Mouse (Mus musculus) telencephalon, adult 2 months (tissue): ENCODE measurements at regions not wholly inside any gene's neighbourhood (a gene's known extent, or its start where the extent isn't known, plus 50 kb on each side); places are given as distances from the start of the nearest gene placed in this dataset.

Experiments used
- DNase-seq: peaks from one replicate; pipeline ENCODE4 v3.0.0-alpha.2; 2011; ENCODE audit warnings: low read depth, low spot score

GRCm38 (mm10) chr2:169450801-169451200 lies 136.7 kb downstream of the Gm11011 start:
- no peak for DNase-seq

DNA sequence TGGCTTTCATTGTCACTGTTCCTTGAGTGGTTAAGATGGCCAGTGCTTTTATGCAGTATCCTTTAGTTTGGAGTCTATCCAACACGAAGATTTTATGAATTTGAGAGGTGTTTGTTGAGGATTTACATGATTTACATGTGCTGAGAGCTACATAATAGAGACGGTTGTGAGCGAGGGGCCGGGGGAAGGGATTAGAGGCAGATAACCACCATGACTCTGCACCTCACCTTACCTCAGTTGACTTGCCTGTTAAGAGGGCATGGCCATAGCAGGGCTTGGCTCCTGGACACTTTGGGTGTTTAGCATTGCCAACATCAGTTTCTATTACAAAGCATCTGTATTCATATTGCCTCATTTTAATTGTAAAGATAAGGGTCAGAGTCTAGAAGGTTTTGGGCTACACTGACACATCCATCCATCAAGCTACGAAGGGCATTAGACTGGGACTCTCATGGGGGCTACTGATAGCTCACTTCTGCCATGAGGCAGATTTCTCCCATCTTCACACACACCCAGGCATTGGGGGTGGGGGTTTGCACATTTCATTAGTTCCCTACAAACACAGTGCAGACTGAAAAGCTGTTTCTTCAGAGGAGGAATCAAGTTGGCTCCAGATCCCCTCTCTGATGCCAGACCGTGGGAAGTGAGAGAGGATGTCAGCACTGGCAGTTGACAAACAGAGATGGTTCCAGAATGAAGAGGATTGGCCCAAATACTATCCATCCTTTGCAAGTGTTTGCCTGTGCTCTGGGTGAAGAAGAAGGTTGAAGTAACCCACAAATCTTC lies 139.9 kb downstream of the Gm11011 start:
- DNase-seq: peak; percentile 36

DNA sequence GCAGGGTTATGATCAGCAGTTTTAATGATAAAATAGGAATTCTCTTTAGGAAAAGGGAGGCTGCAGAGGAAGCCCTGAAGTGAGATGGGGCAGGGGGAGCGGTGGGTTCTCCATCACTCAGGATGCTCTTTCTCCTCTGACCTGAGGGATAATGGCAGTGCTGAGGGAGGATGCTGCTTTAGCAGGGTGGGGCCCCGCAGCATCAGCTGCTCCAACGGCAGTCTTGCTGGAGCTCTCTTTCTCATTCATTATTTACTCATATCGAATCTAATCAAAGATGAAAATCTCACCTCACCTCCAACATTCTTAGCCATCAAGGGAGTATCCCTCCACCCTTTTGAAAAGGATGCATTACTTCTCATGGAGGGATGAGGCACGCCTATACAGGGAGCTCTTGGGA lies 141.7 kb downstream of the Gm11011 start:
- no peak for DNase-seq

GRCm38 (mm10) chr2:169445371-169445770 lies 142.2 kb downstream of the Gm11011 start:
- DNase-seq: no peak

- no peak for DNase-seq
Measured at GRCm38 (mm10) chr2:169443271-169443670, 144.3 kb downstream of the Gm11011 start.

DNA sequence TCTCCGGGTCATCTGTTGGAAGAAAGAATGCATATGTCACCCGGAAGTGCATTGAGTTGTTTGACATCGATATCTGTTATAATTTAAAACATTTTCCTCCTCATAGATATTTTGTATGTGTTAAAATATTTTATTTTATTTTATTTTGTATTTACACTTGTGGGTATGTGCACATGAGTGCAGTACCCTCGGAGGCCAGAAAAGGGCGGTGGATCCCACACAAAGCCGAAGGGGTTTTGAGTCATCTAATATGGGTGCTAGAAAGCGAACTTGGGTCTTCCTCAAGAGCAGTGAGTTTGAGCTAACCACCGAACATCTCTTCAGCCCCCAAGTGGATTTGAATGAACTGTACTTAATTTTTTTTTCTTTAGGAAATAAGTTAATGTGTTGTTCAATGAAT lies 156.0 kb downstream of the Gm11011 start:
- DNase-seq: no peak

DNA sequence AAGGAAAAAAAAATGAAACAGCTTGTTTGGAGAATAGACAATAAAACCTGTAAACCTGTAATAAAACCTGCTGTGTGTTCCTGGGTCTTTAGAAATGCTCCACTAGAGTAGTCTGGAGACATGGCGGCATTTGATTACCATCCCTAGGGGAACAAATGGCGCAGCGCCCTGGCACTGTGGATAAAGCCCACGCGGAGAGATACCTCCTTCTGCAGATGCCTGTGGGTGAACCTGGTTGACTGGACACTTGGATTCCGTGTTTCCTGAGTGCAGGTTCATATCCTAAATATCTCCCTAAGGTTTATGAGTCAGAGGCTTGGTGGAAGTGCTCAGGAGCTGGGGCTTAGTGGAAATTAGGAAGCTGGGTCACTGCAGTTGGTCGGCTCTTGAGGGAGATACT lies 158.1 kb downstream of the Gm11011 start:
- no peak for DNase-seq

- peak; percentile 32 for DNase-seq
Measured at GRCm38 (mm10) chr2:169424166-169424920, 163.2 kb downstream of the Gm11011 start.

GRCm38 (mm10) chr2:169412361-169412760 lies 175.2 kb downstream of the Gm11011 start:
- no peak for DNase-seq

DNA sequence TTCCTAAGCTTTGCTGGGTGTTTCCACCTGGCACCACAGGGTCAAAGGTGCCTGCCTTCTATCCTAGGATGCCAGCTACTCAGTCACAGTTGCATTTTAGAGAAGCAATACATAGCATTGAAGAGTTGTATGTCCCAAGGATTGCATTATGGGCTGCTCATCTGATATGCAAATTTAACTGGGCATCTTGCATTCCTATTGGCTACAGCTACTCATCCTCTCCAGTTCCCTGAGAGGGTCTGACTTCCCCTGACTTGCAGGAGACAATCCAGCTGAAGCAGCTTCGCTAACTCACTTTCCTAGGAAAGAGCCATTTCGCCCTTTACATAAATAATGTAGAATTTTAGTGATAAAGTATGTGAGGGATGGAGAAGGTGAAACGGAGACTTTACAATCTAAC lies 177.5 kb downstream of the Gm11011 start:
- no peak for DNase-seq

DNA sequence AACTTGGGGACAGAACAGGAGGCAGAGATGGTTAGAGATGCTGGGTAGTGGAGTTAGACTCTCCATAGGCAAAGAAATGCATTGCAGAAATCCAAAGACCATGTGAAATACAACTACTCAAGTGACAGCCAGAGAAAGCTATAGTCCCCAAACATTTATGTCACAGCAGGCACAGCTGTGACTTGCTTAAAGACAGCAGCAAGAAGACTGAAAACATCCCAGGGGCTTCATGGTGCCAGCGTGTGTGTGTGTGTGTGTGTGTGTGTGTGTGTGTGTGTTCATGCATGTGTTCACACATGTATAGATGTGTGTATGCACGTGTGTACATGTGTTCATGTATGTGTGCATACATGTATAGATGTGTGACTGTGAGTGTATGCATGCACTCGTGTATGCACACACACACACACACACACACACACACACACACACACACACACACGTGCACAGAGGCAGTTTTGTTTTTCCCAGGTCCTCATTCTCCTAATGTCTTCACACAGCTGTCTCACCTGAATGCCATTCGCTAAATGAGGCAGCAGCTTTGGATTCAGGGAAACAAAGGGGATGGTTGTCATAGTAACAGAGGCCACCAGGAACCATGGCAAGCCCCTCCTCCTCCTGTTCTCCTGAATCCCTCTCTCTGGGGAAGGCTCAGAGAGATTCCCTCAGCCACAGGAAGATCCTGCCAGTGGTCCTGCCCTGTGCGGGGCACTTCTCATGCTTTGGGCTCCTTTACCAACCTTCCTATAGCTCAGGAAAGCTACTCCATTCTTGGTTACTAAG lies 182.4 kb downstream of the Gm11011 start:
- no peak for DNase-seq

DNA sequence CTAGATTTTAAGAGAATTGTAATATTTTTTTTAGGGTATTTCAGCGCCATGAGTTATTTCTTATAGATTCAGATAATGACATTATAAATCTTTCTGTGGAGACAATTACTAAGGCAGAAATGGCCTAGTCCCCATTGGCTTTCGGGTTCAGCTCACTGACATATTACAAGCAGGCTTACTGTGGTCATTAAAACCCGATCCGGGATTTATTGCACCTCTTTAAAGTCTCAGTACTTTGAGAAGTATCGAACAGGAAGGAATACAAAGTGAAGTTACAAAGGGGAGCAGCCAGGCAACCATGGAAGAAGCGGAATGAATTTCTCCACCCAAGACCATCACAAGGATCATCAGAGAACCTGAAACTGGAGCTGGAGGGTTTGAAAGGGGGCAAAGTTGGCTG lies 189.8 kb downstream of the Gm11011 start:
- DNase-seq: no peak

DNA sequence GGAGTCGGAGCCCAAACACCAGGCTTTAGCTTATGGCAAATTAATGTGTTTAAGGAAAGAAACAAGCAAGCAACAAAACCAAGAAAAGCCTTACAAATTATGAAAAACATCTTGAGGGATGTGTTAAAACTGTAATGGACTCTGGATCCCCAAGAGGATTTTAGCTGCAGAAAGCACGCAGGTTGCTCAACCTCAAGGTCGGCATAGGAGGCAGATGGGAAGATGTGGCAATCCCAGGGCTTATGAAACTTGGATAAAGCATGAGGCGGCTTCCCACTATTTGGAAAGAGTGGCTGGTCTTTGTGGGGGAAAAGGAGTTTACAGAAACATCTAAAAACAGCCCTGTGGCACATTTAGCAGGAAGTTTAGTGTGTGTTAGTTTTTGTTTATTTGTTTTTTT lies 190.5 kb downstream of the Gm11011 start:
- no peak for DNase-seq

GRCm38 (mm10) chr2:169396294-169396693 lies 191.3 kb downstream of the Gm11011 start:
- peak; percentile 47 for DNase-seq

DNA sequence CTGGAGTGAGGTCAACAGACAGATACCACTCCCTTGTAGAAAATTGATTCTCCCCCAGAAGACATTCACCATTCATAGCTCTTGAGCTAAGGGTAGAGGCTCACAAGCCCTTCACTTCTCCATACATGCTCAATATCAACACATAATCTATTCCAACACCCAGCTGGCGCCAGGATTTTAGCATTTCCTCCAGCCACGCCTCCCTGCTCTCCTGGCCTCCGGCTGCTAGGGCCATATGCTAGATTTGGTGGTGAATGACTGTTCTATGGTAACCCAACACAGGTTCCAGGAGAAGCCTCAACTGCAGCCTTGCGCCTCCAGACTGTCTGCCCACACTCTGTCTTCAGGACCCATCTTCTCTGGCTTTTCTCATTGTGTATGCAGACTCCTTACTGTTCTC lies 197.9 kb downstream of the Gm11011 start:
- DNase-seq: no peak

GRCm38 (mm10) chr2:169388569-169388968 lies 199.0 kb downstream of the Gm11011 start:
- no peak for DNase-seq

DNA sequence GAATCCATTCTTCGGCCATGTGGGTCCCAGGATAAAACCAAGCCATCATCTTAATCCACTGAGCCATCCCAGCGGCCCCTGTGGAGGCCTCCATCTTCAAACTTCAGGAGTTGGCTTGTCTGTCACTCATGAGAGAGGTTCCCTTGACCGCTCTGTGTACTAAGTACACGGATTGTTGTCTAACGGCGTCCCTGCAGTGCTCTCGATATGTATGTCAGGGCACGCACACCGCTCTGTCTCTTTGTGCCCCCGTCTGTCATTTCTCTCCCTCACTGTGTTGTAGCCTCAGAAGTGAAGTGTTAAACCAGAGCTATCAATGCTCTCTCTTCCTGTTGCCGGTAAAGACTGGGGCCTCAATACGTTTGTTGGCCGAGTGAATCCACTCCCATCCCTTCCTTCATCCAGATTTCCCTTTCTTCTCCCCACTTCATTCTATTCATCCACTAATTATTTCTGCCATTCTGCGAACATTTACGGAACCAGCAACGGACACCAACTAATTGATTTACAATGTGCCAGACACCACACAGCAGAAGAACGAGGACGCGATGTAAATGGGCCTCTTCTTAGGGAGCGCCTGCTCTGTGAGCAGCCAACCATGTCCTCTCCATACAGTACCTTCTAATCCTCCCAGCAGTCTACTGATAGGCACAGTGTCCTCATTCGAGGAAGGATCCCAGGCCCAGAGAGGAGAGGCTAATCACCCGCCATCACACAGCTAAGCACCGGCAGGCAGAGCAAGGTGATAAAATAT lies 199.6 kb downstream of the Gm11011 start:
- DNase-seq: no peak

GRCm38 (mm10) chr2:169383701-169384100 lies 203.8 kb downstream of the Gm11011 start:
- no peak for DNase-seq

DNA sequence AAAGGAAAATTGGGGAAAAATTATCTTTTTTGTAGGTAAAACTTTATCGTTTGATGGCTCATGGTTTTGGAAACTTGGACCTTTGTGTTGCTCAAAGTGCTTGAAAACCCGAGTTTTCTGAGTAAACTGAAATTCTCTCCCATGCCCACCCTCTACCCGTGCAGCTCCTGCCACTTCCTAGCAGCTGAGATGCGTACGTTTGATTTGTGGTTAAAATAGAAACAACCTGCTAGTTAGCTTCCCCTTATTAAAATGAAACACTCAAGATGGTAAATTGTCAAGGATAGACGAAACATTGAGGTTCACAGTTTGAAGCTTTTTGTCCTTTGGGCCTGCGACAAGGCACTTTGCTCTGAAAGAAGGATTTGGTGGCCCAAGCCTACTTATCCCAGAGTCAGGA lies 214.5 kb downstream of the Gm11011 start:
- DNase-seq: no peak

DNA sequence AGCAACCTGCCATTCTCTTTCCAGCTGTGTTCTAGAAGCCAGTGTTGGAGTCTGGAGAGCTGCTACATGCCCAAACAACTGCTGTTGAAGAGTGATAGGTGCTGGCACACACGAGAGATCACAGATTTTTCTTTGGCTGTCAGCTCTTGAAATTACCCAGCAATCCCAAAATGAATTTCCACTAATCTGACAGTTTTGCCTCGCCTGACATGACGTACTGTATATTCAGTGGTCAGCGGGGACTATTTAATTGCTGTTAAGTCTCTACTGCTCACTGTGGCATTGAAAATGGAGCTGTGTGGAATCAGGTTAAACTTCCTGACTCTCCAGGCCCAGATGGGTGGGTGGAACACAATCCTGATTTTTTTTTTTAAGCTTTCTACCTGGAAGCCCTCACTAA lies 222.5 kb downstream of the Gm11011 start:
- no peak for DNase-seq

DNA sequence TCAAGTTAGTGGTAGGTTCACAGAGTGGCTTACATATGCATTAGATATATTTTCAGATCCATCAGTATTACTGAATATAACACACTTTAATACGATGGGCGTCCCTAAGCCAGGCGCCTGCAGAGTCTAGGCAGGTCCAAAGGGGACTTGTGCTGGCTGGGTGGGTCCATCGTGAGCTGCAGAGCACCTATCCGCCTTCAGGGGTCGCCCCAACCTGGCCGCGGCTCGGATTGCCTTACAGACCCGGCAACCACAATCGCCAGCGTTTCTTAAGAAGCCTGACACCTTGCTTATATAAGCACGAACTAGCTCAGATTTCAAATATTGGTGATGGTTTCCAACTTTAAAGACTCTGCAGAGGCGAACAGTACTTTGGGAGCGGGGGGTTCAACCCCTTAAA lies 227.3 kb downstream of the Gm11011 start:
- DNase-seq: no peak

DNA sequence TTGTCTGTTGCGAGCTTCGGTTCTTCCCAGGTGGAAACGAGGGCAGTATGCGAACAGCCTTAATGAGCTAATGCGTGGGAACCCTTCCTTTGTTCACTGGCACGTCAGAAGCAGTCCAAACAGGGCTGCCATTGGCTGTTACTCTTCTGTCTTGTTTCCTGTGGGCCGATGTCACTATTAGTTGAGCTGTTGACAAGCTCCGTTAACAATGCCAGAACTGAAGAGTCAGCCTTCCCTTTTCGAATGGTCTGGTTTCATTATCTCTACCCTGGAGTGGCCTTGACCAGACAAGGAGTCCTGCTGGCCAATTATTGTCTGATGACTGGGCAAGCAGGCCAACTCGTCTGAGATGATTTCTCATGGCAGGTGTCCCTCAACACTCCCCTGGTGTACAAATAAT lies 230.1 kb downstream of the Gm11011 start:
- DNase-seq: no peak
